Mouse (Mus musculus): ENCODE measurements around the gene Phc2. TPM values are rescaled to one million over a fixed set of nuclear protein-coding genes. Genes with fewer than 3 reads are reported as not detected.
A peak's percentile ranks its signal among the peaks of the same experiment; 100 is the strongest.

Gene Phc2
- polyA plus RNA-seq, 1 experiment from 2014 or later, result 14.6 TPM

- no peaks in the 10 kb centered on the region for H3K4me1 ChIP-seq (ENCODE audit: insufficient read depth)
- no peak overlapping the region for H3K27ac ChIP-seq (ENCODE audit: low read depth)
- ATAC-seq (no peak), DNase-seq (no peak)
- no peaks in the 10 kb centered on the region for H3K9me3 ChIP-seq (ENCODE audit: low read length)
- H3K4me3 ChIP-seq (ENCODE audit: low read depth, low read length), result no peak overlapping the region
- H3K27me3 ChIP-seq (ENCODE audit: insufficient read depth, low read length), result no peaks in the 10 kb centered on the region
- H3K36me3 ChIP-seq (replicated peaks; ENCODE audit: insufficient read depth, low read length), result no peaks in the 10 kb centered on the region
- H3K4me2 ChIP-seq (ENCODE audit: low read depth, low read length), result no peak overlapping the region
- no peak overlapping the region for H3K9ac ChIP-seq (replicated peaks)
- WGBS (ENCODE audit: insufficient replicate concordance), result 86% methylated on average over 11 of the region's 11 CpGs
- no peak for TF ChIP-seq EP300 (IDR thresholded peaks at IDR 0.05; ENCODE audit: low read depth)
Observed at GRCm38 (mm10) chr4:128684108-128684507, 29.6 kb downstream of the Phc2 start.

- no peak for TF ChIP-seq CTCF (IDR thresholded peaks at IDR 0.05; ENCODE audit: low read depth)
- no peak for TF ChIP-seq EP300 (IDR thresholded peaks at IDR 0.05; ENCODE audit: low read depth)
- H3K4me2 ChIP-seq (ENCODE audit: low read depth, low read length), result no peak overlapping the region
- H3K27me3 ChIP-seq (ENCODE audit: insufficient read depth, low read length), result no peaks in the 10 kb centered on the region
- no peak; the same call in 1 of the 2 replicates for ATAC-seq
- peaks cover 9% of the 10 kb centered on the region for H3K4me1 ChIP-seq (ENCODE audit: insufficient read depth)
- no peak overlapping the region for H3K27ac ChIP-seq (ENCODE audit: low read depth)
- 29% methylated on average over 6 of the region's 6 CpGs for WGBS (ENCODE audit: insufficient replicate concordance)
- no peak overlapping the region for H3K9ac ChIP-seq (replicated peaks)
- no peaks in the 10 kb centered on the region for H3K36me3 ChIP-seq (replicated peaks; ENCODE audit: insufficient read depth, low read length)
- no peak for DNase-seq
- no peaks in the 10 kb centered on the region for H3K9me3 ChIP-seq (ENCODE audit: low read length)
- no peak overlapping the region for H3K4me3 ChIP-seq (ENCODE audit: low read depth, low read length)
Observed at GRCm38 (mm10) chr4:128688513-128688913, 34.0 kb downstream of the Phc2 start.

GRCm38 (mm10) chr4:128688976-128689375 is 34.5 kb downstream of the Phc2 start:
- TF ChIP-seq CTCF (IDR thresholded peaks at IDR 0.05; ENCODE audit: low read depth) (no peak), EP300 (IDR thresholded peaks at IDR 0.05; ENCODE audit: low read depth) (no peak)
- Histone ChIP-seq H3K27ac (ENCODE audit: low read depth) (no peak overlapping the region), H3K36me3 (replicated peaks; ENCODE audit: insufficient read depth, low read length) (no peaks in the 10 kb centered on the region), H3K27me3 (ENCODE audit: insufficient read depth, low read length) (no peaks in the 10 kb centered on the region), H3K4me3 (ENCODE audit: low read depth, low read length) (no peak overlapping the region), H3K4me2 (ENCODE audit: low read depth, low read length) (no peak overlapping the region), H3K9ac (replicated peaks) (no peak overlapping the region), H3K4me1 (ENCODE audit: insufficient read depth) (peaks cover 9% of the 10 kb centered on the region), H3K9me3 (ENCODE audit: low read length) (no peaks in the 10 kb centered on the region)
- DNase-seq (no peak), ATAC-seq (peak; percentile 23; the same call in 1 of the 2 replicates)
- WGBS (ENCODE audit: insufficient replicate concordance), result 48% methylated on average over 9 of the region's 9 CpGs

- WGBS (ENCODE audit: insufficient replicate concordance), result 32% methylated on average over 6 of the region's 6 CpGs
- DNase-seq (no peak), ATAC-seq (no peak)
- Histone ChIP-seq H3K36me3 (replicated peaks; ENCODE audit: insufficient read depth, low read length) (no peaks in the 10 kb centered on the region), H3K27ac (ENCODE audit: low read depth) (no peak overlapping the region), H3K27me3 (ENCODE audit: insufficient read depth, low read length) (no peaks in the 10 kb centered on the region), H3K9ac (replicated peaks) (no peak overlapping the region), H3K4me1 (ENCODE audit: insufficient read depth) (peaks cover 12% of the 10 kb centered on the region), H3K4me2 (ENCODE audit: low read depth, low read length) (no peak overlapping the region), H3K9me3 (ENCODE audit: low read length) (no peaks in the 10 kb centered on the region), H3K4me3 (ENCODE audit: low read depth, low read length) (no peak overlapping the region)
- no peak for TF ChIP-seq CTCF (IDR thresholded peaks at IDR 0.05; ENCODE audit: low read depth)
- no peak for TF ChIP-seq EP300 (IDR thresholded peaks at IDR 0.05; ENCODE audit: low read depth)
Observed at GRCm38 (mm10) chr4:128689739-128690304, 35.3 kb downstream of the Phc2 start.

GRCm38 (mm10) chr4:128691195-128691594 is 36.7 kb downstream of the Phc2 start:
- H3K27ac ChIP-seq (ENCODE audit: low read depth), result no peak overlapping the region
- H3K9ac ChIP-seq (replicated peaks), result no peak overlapping the region
- no peaks in the 10 kb centered on the region for H3K36me3 ChIP-seq (replicated peaks; ENCODE audit: insufficient read depth, low read length)
- no peak overlapping the region for H3K4me2 ChIP-seq (ENCODE audit: low read depth, low read length)
- WGBS (ENCODE audit: insufficient replicate concordance), result 40% methylated on average over 4 of the region's 4 CpGs
- no peaks in the 10 kb centered on the region for H3K27me3 ChIP-seq (ENCODE audit: insufficient read depth, low read length)
- no peak for ATAC-seq
- H3K4me1 ChIP-seq (ENCODE audit: insufficient read depth), result peaks cover 12% of the 10 kb centered on the region
- DNase-seq, result no peak
- H3K9me3 ChIP-seq (ENCODE audit: low read length), result no peaks in the 10 kb centered on the region
- no peak overlapping the region for H3K4me3 ChIP-seq (ENCODE audit: low read depth, low read length)
- TF ChIP-seq EP300 (IDR thresholded peaks at IDR 0.05; ENCODE audit: low read depth), result no peak
- TF ChIP-seq CTCF (IDR thresholded peaks at IDR 0.05; ENCODE audit: low read depth), result no peak

GRCm38 (mm10) chr4:128692149-128692925 is 37.8 kb downstream of the Phc2 start:
- H3K27ac ChIP-seq (ENCODE audit: low read depth), result no peak overlapping the region

More at GRCm38 (mm10) chr4:128692149-128692925, 37.8 kb downstream of the Phc2 start:
- Histone ChIP-seq H3K4me3 (ENCODE audit: low read depth, low read length) (no peak overlapping the region), H3K4me2 (ENCODE audit: low read depth, low read length) (no peak overlapping the region), H3K36me3 (replicated peaks; ENCODE audit: insufficient read depth, low read length) (no peaks in the 10 kb centered on the region), H3K27me3 (ENCODE audit: insufficient read depth, low read length) (no peaks in the 10 kb centered on the region), H3K9me3 (ENCODE audit: low read length) (no peaks in the 10 kb centered on the region), H3K9ac (replicated peaks) (no peak overlapping the region), H3K4me1 (ENCODE audit: insufficient read depth) (peaks cover 12% of the 10 kb centered on the region)
- TF ChIP-seq CTCF (IDR thresholded peaks at IDR 0.05; ENCODE audit: low read depth), result no peak
- TF ChIP-seq EP300 (IDR thresholded peaks at IDR 0.05; ENCODE audit: low read depth), result no peak
- DNase-seq (no peak), ATAC-seq (no peak)
- WGBS (ENCODE audit: insufficient replicate concordance), result 59% methylated on average over 15 of the region's 15 CpGs
